Mouse (Mus musculus) gastrocnemius, postnatal 14 days (tissue): Measurements from ENCODE around the gene Evi5l. TPM values are rescaled to one million over a fixed set of nuclear protein-coding genes. Genes with fewer than 3 reads are reported as not detected.
A peak's percentile ranks its signal among the peaks of the same experiment; 100 is the strongest.

Experiments
- DNase-seq: peaks from one replicate; pipeline ENCODE4 v3.0.0; 2021; ENCODE audit warnings: mixed read lengths
- intact Hi-C: fragments of 180-260 bp; cut with DNase I; formaldehyde crosslinking; loops from one replicate; pipeline ENCODE4 v1.15.1; 2025; ENCODE audit warnings: low total_unique reads
- total RNA-seq, 2 experiments: library from RNA; stranded (reverse); gene quantifications; 2 replicates each; pipeline ENCODE4 v1.2.3; 2021

Gene Evi5l
- total RNA-seq, 2 experiments from 2014 or later, result 11.1 to 12.4 TPM

DNA sequence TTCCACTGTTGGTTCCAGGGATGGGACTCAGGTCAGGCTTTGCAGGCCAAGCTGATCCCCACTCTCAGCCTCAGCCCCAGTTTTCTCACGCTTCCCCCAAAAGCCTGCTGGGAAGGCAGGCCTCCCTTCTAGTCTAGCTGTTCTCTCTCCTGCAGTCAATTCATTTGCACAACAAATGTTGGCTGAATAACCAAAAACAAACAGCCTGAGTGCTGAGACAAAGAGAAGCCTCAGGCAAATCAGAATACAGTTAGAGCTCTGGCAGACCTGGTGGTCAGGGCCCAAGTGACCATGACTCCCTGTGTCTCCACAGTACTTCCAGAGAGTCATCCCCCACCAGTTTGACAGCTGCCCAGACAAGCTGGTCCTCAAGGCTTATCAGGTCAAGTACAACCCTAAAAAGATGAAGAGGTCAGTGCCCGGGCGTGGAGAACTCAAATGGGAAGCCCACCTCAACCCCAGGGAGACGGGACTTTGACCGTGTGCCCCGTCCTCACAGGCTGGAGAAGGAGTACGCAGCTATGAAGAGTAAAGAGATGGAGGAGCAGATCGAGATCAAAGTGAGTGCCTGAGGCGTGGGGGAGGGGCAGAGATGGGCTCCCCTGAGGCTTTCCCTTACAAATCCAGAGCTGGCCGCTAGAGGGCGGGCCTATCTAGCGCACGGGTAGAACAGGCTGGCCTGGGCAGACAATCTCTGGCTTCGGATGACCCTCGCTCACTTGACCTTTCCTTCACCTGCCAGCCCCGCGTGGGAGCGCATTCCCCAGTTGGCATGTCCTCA is 26.6 kb downstream of the Evi5l start:
- DNase-seq, result peak; percentile 85
- intact Hi-C loops, result no loop called here

DNA sequence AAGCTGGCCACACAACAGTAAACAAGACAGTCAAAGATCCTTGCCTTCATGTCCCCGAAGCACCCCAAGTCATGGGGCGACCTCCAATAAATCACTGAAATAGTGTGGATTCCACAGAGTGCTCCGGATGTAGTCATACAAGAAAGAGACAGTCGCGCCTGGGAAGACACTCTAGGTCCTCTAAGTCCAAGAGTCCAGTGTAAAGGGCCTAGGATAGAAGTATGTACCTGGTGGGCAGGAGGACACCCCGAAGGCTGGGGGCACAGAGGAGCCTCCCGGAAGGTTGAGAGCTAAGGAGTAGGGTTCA is 27.2 kb downstream of the Evi5l start:
- intact Hi-C loops, result no loop called here

DNA sequence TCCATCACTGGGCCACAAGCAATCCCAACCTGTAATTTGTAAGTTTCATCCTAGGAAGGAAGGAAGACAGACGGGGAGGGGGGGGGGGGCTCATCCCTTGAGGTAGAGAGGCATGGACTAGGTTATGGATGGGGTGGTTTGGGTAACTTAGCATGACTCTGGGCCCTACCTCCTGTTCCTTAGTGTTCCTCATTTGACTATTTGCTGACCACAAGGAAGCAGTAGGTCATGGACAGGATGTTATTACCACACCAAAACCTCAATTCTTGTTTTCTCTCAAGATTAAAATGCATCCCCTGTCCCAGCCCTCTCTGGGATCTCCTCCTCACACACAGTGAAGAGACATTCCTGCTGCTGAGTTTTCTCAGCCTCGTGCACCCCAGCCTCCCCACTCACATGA is 35.0 kb downstream of the Evi5l start:
- no peak for DNase-seq
- intact Hi-C loops, result no loop called here

More for the DNA sequence above, 27.2 kb downstream of the Evi5l start:
- no peak for DNase-seq

DNA sequence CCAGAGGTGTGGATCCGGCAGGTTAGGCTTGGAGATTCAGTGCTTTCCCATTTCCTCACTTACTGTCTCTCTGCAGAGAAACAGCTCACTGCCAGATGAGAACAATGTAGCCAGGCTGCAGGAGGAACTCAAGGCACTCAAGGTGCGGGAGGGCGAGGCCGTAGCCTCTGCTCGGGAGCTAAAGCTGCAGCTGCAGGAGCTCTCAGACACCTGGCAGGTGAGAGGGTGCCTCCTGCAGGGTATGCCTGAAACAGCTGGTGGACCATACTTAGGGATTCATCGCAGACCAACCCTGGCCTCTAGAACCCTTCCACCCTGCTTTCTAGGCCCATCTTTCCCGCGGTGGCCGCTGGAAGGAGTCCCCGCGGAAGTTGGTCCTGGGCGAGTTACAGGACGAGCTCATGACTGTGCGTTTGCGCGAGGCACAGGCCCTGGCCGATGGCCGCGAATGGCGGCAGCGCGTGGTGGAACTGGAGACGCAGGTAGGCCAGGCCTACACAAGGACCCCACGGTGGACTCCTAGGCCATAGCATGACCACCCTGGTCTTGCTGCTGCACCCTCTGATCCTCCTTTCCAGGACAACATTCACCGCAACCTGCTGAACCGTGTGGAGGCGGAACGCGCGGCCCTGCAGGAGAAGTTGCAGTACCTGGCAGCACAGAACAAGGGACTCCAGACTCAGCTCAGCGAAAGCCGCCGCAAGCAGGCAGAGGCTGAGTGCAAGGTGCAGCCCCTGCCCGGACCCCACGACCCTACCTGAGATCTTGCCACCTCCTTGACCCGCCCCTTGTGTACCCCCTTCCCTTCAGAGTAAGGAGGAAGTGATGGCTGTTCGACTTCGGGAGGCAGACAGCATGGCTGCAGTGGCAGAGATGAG is 39.1 kb downstream of the Evi5l start:
- no peak for DNase-seq
- intact Hi-C loops, result no loop called here

DNA sequence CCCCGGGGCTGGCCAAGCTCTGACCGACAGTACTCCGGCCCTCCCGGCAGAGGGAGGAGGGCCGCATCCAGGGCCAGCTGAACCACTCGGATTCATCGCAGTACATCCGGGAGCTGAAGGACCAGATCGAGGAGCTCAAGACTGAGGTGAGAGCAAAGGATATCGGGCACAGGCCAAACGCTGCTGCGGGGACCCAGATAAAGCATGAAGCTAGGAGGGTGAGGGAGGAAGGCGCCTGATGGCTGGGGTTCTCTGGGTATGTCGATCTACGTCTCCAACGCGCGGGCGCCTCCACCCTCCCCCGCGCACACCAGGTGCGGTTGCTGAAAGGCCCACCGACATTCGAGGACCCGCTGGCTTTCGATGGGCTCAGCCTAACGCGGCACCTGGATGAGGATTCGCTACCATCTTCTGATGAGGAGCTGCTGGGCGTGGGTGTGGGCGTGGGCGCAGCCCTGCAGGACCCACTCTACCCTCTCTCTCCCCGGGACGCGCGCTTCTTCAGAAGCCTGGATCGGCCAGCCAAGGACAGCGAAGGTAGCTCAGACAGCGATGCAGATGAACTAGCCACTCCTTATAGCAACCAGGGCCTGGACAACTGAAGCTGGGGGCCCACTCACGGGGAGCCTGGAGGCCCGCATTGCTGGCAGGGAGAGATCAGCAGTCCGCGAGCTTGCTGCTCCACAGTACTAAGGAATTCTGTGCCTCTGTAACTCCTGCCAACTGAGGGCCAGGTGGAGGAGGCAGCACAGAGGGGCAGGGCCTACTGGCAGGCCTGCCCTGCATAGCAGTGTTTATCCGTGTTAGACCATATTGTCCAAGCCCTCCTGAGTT is 40.0 kb downstream of the Evi5l start:
- intact Hi-C loops, result no loop called here
- DNase-seq, result no peak

DNA sequence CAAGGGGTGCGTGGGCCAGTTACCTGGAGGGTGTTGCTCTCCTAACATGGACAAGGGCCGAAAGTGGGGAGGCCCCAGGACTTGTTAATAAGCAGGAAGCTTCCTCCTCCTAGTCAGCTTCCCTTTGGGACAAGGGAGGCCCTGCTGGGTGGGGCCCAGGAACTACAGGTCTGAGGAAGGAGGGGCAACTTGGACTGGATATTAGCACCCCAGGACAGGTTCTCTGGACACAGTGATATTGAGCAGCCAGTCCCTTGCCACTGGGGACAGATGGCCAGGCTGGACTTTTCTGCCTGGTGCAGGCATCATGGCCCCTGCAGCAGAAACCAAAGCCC is 40.6 kb downstream of the Evi5l start:
- intact Hi-C loops, result no loop called here
- DNase-seq, result no peak

DNA sequence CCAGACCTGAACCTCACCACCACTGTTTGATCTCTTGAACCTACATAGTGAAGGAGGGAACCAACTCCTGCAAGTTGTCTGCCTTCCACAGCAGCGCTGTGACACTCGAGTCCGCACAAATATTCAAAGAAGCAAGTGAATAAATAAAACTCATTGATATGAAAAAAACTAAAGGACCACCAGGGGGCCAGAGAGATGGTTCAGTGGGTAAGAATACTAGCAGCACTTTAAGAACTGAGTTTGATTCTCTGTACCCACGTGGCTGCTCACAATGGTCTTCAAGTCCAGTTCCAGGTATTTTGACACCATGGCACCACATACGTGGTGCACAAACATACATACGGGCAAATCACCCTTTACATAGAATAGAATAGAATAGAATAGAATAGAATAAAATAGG is 44.7 kb downstream of the Evi5l start:
- no peak for DNase-seq
- intact Hi-C loops, result no loop called here

DNA sequence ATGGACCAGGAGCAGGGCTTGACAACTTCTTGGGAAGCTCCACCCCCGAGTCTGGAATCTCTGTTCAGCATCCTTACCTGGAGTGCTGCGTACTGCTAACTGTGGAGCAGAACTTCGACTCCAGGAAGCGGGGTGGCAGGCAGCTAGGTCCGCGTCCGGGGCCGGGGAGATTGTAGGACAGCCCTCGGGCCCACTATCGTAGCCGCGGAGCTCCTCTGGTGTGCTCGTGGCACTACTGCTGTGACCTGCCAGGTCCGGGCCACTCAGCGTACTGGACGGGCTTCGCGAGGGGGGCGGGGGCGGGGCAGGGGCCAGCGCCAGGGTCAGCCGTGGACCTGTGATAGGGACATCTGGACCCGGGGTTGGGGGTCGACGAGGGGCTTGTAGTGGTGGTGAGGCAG is 46.4 kb downstream of the Evi5l start:
- DNase-seq, result no peak
- intact Hi-C loops, result no loop called here

DNA sequence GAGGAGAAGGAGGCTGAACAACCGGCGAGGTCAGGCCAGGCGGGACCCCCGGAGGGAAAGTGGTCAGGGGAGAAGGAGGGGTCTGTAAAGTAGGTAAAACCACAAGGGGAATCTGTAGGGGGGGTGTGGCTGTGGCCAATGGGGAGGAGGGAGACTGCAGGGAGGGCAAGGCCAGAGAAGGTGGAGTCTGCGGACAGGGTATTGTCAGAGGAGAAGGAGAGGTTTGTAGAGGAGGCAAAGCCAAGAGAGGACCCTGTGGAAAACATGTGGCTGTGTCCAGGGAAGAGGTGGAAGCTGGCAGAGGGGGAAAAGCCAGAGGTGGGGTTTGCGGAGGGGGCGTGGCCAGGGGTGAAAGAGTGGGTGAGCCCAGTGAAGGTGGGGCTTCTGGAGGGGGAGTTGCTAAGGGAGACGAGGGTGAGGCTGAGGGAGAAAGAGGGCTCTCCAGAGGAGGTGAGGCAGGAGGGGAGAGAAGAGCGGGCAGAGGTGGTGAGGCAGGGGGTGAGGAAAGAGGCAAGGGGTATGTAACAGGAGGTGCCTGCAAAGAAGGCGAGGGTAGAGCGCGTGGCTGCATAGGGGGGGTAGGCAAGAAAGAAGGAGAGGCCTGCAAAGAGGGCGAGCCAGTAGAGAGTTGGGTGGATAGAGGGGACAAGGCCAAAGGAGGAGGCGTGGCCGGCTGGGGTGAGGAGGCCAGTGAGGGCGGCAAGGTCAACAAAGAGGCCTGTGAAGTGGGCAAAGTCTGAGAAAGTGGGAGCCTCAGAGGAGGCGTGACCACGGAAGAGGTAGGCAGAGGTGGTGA is 47.0 kb downstream of the Evi5l start:
- intact Hi-C loops, result no loop called here
- no peak for DNase-seq

DNA sequence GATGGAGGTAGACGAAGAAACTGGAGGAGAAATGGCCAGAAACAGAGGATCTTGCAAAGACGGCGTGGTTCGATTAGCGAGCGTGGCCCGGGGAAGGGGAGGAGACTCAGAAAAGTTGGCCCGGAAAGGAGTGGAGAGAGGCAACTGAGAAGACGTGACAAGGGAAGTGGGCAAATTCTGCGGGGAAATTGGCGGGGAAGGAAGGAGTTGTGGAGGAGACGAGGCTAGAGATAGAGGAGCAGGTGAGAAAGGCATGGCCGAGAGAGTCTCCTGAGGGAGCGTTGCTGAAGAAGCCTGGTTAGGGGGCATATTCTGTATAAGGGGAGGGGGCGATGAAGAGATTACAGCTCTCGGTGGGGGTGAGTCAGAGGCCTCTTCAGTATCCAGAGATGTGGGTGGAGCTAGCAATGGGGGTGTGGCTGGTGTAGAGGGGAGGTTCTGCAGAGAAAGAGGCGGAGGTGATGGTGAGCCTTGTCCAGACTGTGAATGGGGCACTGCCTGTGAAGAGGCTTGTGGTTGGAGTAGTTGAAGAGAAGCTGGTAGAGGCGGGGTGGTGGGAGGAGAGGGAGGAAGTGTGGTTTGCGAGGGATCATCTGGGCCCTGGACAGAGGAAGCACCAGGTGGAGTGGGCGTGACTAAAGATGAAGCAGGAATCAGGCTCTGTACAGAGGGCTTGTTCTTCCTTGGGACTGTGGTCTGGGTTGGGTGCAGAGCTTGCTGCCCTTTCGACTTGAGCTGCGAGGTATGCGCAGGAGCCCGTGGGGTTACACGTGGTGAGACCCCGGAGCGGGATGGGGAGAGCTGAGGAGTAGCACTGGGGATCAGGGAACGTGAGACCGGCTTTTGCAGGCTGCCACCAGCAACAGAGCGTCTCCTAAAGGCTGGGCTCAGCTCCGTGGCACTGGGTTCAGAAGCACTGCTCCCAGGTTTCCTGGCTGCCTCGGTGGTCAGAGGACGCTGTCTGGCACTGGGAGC is 47.9 kb downstream of the Evi5l start:
- no peak for DNase-seq
- intact Hi-C loops, result no loop called here

DNA sequence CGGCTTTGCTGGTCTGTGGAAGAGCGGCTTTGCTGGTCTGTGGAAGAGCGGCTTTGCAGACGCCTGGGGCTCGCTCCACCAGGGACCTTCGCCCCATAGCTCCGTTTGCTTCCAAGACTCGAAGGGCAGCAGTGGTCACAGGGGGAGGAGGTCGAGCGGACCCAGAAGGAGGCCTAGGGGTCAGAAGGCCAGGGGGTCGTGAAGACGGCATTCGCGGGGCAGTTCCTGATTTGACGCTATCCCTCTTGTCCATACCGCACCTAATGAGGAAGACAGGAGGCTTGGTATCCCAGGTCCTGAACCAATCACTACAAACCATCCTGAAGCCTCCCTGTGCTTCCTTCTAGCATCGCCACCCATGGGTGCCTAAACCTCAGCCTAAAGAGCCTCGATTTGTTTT is 49.9 kb downstream of the Evi5l start:
- intact Hi-C loops, result no loop called here
- no peak for DNase-seq

DNA sequence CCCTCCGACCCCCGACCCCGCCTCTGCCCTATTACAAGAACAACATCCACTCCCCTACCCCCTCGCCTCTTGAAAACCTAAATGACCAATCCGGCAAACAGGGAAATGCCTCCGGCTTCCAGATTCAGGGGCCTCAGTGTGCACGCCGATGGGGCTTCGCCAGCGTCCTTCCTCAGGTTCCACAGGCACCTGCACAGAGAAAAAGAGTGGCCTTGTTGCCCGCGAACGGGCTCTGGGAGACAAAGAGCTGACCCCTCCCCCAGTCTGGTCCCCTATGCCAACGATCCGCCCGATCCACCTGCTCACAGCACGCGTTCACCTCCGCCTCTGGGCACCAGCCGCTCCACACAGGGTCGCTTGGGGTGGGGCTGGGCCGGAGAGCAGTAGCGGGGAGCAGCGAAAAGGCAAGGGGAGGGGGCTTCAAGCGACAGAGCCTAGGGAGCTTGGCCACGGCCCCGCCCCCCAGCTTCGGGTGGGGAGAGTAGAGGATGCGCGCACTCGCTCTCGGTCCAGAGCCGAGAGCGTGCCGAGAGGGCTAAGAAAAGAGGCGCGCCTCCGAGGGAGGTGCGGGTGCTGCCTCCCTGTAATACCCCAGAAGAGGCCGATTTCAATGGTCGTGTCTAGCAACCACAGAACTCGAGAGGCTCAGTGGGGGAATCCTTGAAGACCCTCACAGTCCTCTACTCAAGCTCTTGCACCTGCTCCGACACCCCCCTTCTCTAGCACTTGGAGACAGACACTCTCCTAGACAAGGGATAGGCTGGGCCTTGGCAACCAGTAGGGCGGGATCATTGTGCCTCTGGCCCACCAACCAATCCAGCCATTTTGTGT is 50.6 kb downstream of the Evi5l start, which contains the start of gene Prr36:
TSS of gene Prr36 (minus strand) at position 669 of the 831 bp plus-strand sequence.
- DNase-seq, result no peak
- intact Hi-C loops, result no loop called here

DNA sequence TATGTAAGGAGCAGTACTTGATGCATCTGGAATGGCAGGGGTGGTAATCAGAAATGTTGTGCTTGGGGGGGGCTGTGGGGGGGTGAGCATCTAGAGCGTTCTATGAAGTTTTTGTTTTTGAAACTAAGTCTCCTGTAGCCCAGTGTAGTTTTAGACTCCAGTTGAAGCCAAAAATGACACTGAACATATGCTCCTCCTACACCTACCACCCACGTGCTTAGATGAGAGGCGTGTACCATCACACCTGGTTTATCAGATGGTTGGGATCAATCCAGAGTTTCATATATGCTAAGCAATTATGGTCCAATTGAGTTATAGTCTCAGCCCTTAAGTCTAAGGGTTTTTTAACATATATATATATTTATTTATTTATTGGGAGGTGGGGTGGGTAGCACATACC is 53.2 kb downstream of the Evi5l start:
- no peak for DNase-seq
- intact Hi-C loops, result no loop called here

DNA sequence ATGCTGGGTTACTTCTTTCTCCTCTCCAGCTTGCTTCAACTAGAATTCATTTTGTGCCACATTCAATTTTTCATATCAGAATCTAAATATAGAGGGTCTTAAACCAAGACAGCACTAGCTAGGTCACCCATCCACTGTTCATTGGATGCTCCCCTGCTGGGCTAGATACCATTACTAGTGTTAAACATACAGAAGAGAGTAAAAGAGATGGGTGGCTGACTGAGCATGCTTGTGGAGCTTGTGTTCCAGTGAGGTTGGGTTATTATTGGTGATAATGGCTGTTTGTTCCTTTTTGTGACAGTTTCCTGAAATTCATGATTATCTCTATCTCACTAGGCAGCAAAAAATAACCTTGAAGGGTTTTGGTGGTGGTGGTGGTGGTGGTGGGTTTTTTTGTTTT is 55.7 kb downstream of the Evi5l start:
- intact Hi-C loops, result no loop called here
- no peak for DNase-seq

DNA sequence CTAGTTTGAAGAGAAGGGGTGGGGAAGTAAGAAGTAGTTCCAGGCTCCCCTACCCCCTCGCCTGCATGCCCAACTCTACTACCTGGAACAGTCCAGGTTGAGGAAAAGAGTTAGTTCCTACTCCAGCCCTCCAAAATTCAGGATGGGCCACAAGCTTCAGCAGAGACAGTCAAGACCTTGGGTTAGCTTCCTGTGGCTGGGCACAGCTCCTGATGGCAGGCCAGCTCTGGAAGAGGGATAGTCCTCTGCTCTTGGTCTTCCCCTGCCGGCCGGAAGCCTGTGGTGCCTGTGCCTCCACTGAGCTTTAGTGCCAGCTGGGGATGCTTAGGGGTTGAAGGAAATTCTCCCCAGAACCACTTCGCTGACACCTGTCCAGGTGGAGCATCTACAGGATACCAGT is 60.0 kb downstream of the Evi5l start:
- intact Hi-C loops, result no loop called here
- DNase-seq, result no peak

DNA sequence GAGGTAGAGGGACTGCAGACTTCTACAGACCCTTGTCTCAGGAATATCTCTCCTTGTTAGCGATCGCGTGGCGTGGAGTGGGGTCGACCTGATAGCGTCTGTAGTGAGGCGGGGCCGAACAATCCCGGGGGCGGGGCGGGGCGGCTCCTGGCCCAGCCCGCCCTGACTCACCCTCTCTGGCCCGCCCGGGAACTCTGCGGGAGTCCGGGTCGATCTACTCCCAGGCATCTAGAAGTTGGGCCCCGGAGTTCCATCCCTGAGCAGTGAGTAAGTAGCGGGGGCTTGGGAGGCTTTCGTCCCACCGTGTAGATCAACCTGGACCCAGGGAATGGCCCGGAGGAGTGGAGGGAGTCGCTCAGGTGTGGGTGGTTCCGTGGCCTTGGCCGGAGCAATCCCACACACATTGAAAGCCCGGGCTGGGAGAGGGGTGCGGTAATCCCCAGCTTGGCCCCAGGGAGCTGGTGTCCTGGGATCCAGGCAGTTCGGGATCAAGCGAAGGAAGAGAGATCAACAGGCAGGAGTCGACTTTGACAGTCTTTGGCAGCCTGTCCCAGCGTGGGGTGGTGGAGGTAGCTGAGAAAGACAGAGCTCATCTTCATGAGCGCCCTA is 60.5 kb downstream of the Evi5l start, which contains the start of gene Lrrc8e:
TSS of gene Lrrc8e (plus strand) at position 89 of the 609 bp plus-strand sequence.
- DNase-seq, result no peak
- intact Hi-C loops, result no loop called here

DNA sequence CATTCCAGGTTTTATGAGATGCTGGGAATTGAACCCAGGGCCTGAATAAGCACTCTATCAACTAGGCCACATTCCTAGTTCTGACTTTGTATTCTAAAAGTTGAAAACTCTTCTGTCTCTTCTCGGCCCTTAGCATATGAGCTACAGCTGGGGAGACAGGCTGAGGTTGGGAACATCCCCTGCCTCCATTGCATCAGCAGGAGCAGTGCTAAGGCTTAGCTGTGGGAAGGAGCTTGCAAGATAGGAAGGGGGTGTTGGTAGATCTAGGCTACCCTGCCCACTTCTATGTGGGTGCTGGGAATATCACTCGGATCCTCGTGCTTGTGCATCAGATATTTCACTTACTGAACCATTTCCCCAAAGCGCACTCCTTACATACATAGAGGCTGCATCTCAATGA is 61.6 kb downstream of the Evi5l start:
- intact Hi-C loops, result no loop called here
- no peak for DNase-seq
